Mouse (Mus musculus) fibroblast of lung, adult 2 months (primary cell): ENCODE data around the gene Pdp2.
"Not testable (repeated sequence)": the region's sequence is repeated elsewhere in the genome, so short reads cannot be mapped to it uniquely, and the experiment has no call there.

Experiments
- DNase-seq: peaks from one replicate; pipeline ENCODE4 v3.0.0-alpha.2; 2011; ENCODE audit warnings: low read depth

The Pdp2 gene

GRCm38 (mm10) chr8:104633156-104633744 lies 42.0 kb downstream of the Pdp2 start:
- no peak for DNase-seq

GRCm38 (mm10) chr8:104635004-104635710 lies 43.9 kb downstream of the Pdp2 start:
- DNase-seq, result no peak

GRCm38 (mm10) chr8:104638010-104638409 lies 46.8 kb downstream of the Pdp2 start:
- no peak for DNase-seq

GRCm38 (mm10) chr8:104640241-104640640 lies 49.0 kb downstream of the Pdp2 start:
- no peak for DNase-seq

- DNase-seq, result no peak
Observed at GRCm38 (mm10) chr8:104640831-104641370, 49.6 kb downstream of the Pdp2 start.

DNA sequence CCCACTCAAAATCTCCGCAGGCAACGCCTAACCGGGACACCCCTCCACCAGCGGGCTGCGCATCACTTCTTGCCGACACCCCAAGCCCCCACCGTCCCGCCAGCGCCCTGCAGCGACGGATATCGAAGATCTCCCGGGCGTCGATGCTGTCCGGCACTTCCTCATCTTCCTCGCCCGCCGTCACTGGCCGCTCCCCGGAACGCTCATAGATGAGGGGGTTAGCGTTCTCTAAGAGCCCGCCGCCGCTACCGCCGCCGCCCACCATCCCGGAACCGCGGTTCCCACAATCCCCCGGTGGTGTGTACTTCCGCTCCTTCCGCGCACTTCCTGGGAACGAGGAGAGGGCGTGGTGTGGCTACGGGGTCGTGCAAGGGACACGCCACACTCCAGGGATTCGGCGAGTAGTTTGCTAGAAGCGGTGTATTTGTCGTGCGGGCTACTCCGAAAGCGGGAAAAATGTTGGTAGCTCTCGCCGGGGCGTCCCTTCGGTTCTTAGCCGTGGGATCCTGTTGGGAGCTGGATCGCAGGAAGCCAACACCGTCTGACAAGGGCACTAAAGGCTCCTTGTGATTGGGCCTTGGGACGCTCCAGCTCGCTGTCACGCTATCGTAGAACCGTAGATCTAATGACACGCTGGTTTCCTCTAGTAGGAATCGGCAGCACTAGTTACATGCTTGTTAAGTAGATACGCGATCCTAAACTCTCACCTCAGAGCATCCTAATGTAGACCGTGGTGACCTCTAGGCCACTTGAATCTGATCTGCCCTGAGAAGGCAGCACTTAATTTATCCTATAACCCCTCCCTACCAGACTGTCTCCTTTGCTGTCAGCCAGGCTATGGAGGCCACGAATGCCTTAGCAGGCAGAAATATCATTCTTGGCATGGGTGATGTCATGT lies 50.4 kb downstream of the Pdp2 start, which contains the start of gene Ciao2b:
Gene Ciao2b (minus strand): TSS at position 540 of the 898 bp plus-strand sequence.
- peak; percentile 51 for DNase-seq

DNA sequence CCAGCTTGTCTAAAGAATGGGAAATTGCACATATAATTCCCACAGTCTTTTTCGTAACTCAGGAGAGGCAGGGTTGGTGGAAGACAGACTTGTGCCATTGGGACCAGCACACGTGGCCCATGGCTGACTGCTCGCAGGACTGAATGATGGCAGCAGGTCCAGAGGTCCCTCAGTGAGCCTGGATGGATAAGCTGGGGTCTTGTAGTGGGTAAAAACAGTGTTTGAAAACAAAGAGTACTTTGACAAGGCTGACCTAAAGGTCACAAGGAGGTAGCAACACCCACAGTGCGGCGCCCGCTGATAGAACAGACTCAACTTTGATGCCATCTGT lies 51.0 kb downstream of the Pdp2 start:
- DNase-seq, result no peak

GRCm38 (mm10) chr8:104644187-104644586 lies 52.9 kb downstream of the Pdp2 start:
- not testable (repeated sequence) for DNase-seq
